Mouse (Mus musculus): ENCODE data around the gene Tpcn2. TPM values are rescaled to one million over a fixed set of nuclear protein-coding genes. Genes with fewer than 3 reads are reported as not detected.

The Tpcn2 gene
- total RNA-seq, 2 experiments from 2014 or later, result 1.7 to 1.9 TPM

Other genes with a start within 250 kb of the Tpcn2 start
- gene 1810010D01Rik, start 75.9 kb downstream of the Tpcn2 start, total RNA-seq (2021), result not detected
- 1 to 10 TPM; 2.5 to 2.7 TPM for gene Mrgprf, start 16.8 kb upstream of the Tpcn2 start, total RNA-seq (2021)
- gene Mrgprd, start 30.8 kb upstream of the Tpcn2 start, total RNA-seq (2021), result not detected